Mouse (Mus musculus): ENCODE results near the gene Phpt1. TPM values are rescaled to one million over a fixed set of nuclear protein-coding genes. Genes with fewer than 3 reads are reported as not detected.
A peak's percentile ranks its signal among the peaks of the same experiment; 100 is the strongest.

The Phpt1 gene
- polyA plus RNA-seq, 1 experiment from 2014 or later = 169 TPM

DNA sequence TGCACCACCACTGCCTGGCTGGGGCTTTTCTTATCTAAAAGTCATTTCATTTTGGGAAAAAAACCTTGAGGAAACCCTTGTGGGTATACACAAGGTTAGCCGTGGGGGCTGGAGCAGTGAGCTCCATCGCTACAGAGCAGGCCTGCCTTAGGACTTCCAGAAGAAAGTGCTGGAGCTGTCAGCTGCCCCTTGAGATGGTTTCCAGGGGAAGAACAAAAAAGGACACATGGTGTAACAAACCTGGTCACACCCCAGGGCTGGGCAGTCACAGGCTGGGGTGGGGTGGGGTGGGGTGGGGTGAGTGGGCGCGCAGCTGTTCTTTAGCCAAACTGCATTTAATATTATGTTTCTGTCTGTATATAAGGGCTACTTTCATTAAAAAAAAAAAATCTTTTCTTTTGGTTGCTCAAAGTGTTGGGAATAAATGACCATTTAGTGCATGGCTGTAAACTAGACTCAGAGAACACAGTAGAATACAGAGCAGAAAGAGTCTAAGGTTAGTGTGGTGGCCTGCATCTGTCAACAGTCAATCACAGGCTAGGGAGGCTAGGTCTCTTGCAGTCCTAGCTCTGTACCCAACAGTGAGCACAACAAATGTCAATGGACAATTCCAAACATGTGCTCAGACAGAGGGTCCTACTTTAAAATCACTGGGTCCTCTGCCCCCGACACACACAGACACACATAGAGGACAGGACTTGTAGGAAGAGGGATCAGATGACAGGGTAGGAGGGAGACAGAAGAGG is 21.9 kb upstream of the Phpt1 start:
- Histone ChIP-seq H3K4me3 (no peak overlapping the region), H3K9me3 (no peaks in the 10 kb centered on the region), H3K27ac (no peak overlapping the region), H3K36me3 (peaks cover 93% of the 10 kb centered on the region), H3K4me2 (replicated peaks) (no peak overlapping the region), H3K9ac (no peak overlapping the region), H3K27me3 (replicated peaks) (no peaks in the 10 kb centered on the region), H3K4me1 (no peaks in the 10 kb centered on the region)
- ATAC-seq (ENCODE audit: low FRiP score, low read depth) = no peak
- 98% methylated on average over 5 of the region's 5 CpGs for WGBS

DNA sequence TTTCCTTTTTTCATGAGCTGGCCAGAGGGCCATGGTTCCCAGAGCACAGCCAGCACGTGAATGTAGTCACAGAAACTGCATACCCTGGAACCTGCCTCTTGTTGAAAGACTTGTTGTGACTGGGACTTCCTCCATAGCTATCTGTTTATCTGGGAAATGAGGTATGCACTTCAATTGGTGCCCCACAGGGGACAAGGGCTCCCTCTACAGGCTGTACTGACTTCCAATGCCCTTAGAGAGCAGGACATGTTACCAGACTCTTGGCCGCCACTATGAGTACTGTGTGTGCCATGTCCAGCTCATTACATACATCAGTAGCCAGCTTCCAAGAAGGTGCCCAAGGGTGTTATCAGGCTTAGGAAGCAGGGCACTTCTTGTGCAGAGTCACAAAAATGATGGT is 16.8 kb upstream of the Phpt1 start:
- Histone ChIP-seq H3K4me1 (no peaks in the 10 kb centered on the region), H3K27me3 (replicated peaks) (no peaks in the 10 kb centered on the region), H3K4me2 (replicated peaks) (no peak overlapping the region), H3K36me3 (peaks cover 90% of the 10 kb centered on the region), H3K9ac (no peak overlapping the region), H3K27ac (no peak overlapping the region), H3K4me3 (no peak overlapping the region), H3K9me3 (no peaks in the 10 kb centered on the region)
- ATAC-seq (ENCODE audit: low FRiP score, low read depth) = no peak
- WGBS = 88% methylated on average over 2 of the region's 2 CpGs

DNA sequence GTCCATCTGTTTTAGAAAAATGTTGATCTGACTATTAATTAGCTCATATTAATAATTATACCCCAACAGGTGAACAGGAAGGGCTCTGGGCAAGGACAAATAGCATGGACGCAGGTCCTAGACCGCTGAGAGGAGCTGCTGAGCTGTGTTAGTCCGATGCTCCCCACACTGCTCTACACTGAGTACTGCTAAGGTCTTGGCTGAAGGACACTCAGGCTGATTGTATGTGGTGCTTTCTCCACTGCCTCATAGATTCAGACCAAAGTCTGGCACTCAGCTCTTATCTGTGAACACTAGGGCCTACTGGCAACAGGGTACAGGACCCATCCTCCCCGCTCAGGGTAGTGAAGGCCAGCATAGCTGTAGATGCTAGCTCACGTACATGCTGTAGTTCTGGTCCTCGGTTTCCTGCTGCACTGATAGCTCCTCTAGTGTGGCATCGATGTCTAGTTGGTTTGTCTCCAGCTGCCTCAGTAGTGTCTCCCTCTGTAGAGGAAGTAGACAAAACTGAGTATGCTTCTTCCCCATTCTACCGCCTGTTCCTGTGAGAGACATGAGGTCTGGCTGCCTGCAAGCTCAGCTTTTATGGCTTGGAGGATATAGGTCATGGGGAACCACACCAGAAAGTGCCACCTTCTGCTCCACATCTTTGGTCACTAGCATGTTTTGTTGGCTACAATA is 13.3 kb upstream of the Phpt1 start:
- no peak overlapping the region for H3K4me2 ChIP-seq (replicated peaks)
- no peaks in the 10 kb centered on the region for H3K27me3 ChIP-seq (replicated peaks)
- no peak overlapping the region for H3K4me3 ChIP-seq
- H3K4me1 ChIP-seq = peaks cover 5% of the 10 kb centered on the region; the same call in 1 of the 2 replicates
- no peak overlapping the region for H3K27ac ChIP-seq
- no peak for ATAC-seq (ENCODE audit: low FRiP score, low read depth)
- WGBS = 96% methylated on average over 8 of the region's 8 CpGs
- H3K9ac ChIP-seq = no peak overlapping the region
- no peaks in the 10 kb centered on the region for H3K9me3 ChIP-seq
- peaks cover 92% of the 10 kb centered on the region for H3K36me3 ChIP-seq

DNA sequence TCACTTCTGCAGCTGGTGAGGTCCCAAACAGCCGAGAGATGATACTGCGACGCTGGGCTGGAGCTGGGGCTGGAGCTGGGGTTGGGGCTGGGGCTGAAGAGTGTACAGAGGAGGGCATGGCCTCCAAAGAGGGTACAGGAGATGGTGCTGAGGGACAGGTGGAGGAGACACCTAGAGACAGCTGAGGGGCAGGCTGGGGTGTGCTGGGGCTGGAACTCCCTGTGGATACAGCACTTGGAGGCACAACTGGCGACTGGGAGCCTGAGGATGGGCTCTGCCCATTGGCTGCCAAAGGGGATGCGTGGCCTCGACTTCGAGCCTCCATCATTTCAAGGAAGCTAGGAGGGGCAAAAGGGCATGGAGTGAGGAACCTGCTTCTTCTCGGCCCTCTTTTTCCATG is 12.3 kb upstream of the Phpt1 start:
- Histone ChIP-seq H3K4me1 (peaks cover 16% of the 10 kb centered on the region), H3K4me2 (replicated peaks) (no peak overlapping the region), H3K36me3 (peaks cover 85% of the 10 kb centered on the region), H3K9ac (no peak overlapping the region), H3K4me3 (no peak overlapping the region), H3K27me3 (replicated peaks) (no peaks in the 10 kb centered on the region), H3K9me3 (no peaks in the 10 kb centered on the region), H3K27ac (no peak overlapping the region)
- 90% methylated on average over 8 of the region's 8 CpGs for WGBS
- no peak for ATAC-seq (ENCODE audit: low FRiP score, low read depth)

DNA sequence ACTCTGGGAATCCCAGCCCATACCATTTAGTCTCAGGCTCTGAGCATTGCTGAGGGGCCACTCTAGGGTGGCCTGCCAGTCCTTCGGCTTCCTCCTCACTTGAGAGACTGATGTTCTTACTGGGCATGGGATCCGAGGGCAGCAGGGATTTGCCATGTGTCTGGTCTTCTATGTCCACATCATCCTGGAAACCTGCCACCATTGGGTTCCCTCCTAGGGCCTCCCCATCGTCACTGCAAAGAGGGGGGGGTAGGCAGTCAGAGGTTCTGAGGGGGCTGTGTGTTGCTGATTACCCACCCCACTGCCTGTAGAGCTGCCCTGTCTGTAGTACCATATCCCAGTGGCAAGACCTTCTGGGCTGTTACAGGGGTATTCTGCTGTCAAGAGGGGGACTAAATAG is 10.6 kb upstream of the Phpt1 start:
- H3K9me3 ChIP-seq = no peaks in the 10 kb centered on the region
- WGBS = 87% methylated on average over 3 of the region's 3 CpGs
- H3K27ac ChIP-seq = no peak overlapping the region
- H3K27me3 ChIP-seq (replicated peaks) = peaks cover 5% of the 10 kb centered on the region
- ATAC-seq (ENCODE audit: low FRiP score, low read depth) = no peak
- no peak overlapping the region for H3K4me2 ChIP-seq (replicated peaks)
- peaks cover 69% of the 10 kb centered on the region for H3K36me3 ChIP-seq
- no peak overlapping the region for H3K4me3 ChIP-seq
- H3K9ac ChIP-seq = no peak overlapping the region
- H3K4me1 ChIP-seq = peaks cover 31% of the 10 kb centered on the region

DNA sequence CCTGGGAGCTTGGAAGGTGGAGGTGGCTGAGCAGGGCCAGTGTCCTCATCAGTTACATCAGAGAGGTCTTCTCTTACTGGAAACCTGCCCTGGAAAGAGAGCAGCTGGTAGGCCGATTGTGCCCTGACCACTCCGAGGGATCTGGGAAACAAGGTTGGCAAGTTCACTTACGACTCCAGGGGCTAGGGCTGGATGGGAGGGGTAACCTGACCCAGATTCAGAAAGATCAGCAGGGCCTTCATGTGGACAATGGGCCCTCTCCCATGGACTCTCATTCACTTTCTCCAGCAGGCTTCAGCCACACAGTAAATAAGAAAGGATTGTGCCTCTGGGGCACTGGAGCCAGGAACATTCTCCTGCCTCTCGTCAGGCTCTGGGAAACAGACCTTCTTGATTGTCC is 9.8 kb upstream of the Phpt1 start:
- Histone ChIP-seq H3K9ac (no peak overlapping the region), H3K4me2 (replicated peaks) (no peak overlapping the region), H3K27me3 (replicated peaks) (peaks cover 13% of the 10 kb centered on the region), H3K9me3 (no peaks in the 10 kb centered on the region), H3K27ac (no peak overlapping the region), H3K4me3 (no peak overlapping the region), H3K4me1 (peaks cover 35% of the 10 kb centered on the region), H3K36me3 (peaks cover 62% of the 10 kb centered on the region)
- ATAC-seq (ENCODE audit: low FRiP score, low read depth) = no peak
- 86% methylated on average over 4 of the region's 4 CpGs for WGBS

DNA sequence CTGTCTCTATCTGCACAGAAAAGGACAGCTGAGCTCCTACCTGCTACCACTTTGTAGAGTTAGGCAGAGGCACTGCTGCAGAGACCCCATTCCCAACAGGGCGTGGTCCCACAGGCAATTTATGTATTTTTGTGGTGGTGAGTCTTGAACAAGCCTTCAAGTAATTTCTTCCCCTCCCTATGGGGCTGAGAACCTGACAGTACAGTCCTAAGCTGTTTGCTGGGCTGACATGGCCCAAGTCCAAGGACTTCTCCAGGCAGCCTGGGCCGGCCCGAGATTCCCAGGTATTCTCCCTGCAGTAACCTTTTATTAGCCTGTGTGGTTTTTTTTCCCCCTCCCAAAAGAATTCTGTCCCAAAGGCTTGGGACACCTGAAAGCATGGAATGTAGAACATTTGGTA is 9.1 kb upstream of the Phpt1 start:
- Histone ChIP-seq H3K4me3 (no peak overlapping the region), H3K27ac (no peak overlapping the region), H3K9me3 (no peaks in the 10 kb centered on the region), H3K9ac (no peak overlapping the region), H3K4me2 (replicated peaks) (no peak overlapping the region), H3K4me1 (peaks cover 42% of the 10 kb centered on the region), H3K27me3 (replicated peaks) (peaks cover 20% of the 10 kb centered on the region), H3K36me3 (peaks cover 57% of the 10 kb centered on the region)
- no peak for ATAC-seq (ENCODE audit: low FRiP score, low read depth)
- WGBS = 92% methylated on average over 3 of the region's 3 CpGs

DNA sequence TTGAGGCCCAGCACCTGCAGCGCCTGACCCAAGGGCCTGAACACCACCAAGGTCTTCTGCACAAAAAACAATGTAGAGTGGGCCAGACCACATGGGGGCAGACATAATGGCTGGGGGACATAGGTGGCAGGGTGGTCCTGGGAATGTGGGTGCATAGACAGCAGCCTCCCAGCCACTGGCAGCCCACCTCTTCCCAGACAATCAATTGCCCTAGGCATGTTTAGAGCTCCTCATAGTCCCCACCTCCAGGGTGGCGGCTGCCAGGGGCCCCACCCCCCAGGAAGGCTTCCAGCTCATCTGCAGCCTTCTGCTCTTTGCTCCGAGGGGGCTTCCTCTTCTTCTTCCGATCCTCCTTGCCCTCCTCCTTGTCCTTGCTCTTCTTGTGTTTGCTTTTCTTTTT is 8.5 kb upstream of the Phpt1 start:
- H3K27ac ChIP-seq = no peak overlapping the region

DNA sequence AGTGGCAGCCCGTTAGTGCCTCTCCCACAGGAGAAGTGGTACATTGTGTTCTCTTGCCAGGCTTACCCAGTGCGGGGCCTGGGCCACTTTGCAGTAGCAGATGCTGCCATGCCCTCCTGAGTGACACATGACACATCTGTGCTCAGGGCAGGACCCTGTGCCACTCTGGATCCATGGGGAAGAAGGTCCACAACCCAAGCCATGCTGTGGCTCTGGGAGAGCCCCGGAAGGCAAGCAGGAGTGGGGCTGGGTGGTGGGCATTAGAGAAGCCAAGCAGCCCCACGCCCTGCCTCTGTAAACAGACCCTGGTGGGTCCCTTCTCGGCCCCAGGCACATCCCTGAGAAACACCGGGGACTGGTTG is 8.1 kb upstream of the Phpt1 start:
- H3K9ac ChIP-seq = no peak overlapping the region
- no peaks in the 10 kb centered on the region for H3K9me3 ChIP-seq
- no peak overlapping the region for H3K27ac ChIP-seq
- WGBS = 79% methylated on average over 6 of the region's 6 CpGs
- ATAC-seq (ENCODE audit: low FRiP score, low read depth) = 0 out of 2 replicates have a peak, but pooled peaks have one; percentile 8
- peaks cover 30% of the 10 kb centered on the region for H3K27me3 ChIP-seq (replicated peaks)
- H3K4me3 ChIP-seq = no peak overlapping the region
- H3K4me2 ChIP-seq (replicated peaks) = no peak overlapping the region; the same call in 1 of the 2 replicates
- peaks cover 49% of the 10 kb centered on the region for H3K36me3 ChIP-seq
- peaks cover 51% of the 10 kb centered on the region for H3K4me1 ChIP-seq

More for the DNA sequence above, 8.5 kb upstream of the Phpt1 start:
- peaks cover 53% of the 10 kb centered on the region for H3K36me3 ChIP-seq
- H3K27me3 ChIP-seq (replicated peaks) = peaks cover 26% of the 10 kb centered on the region
- peaks cover 47% of the 10 kb centered on the region for H3K4me1 ChIP-seq
- WGBS = 77% methylated on average over 4 of the region's 4 CpGs
- H3K4me3 ChIP-seq = no peak overlapping the region
- H3K9me3 ChIP-seq = no peaks in the 10 kb centered on the region
- no peak overlapping the region for H3K9ac ChIP-seq
- H3K4me2 ChIP-seq (replicated peaks) = no peak overlapping the region
- ATAC-seq (ENCODE audit: low FRiP score, low read depth) = no peak

DNA sequence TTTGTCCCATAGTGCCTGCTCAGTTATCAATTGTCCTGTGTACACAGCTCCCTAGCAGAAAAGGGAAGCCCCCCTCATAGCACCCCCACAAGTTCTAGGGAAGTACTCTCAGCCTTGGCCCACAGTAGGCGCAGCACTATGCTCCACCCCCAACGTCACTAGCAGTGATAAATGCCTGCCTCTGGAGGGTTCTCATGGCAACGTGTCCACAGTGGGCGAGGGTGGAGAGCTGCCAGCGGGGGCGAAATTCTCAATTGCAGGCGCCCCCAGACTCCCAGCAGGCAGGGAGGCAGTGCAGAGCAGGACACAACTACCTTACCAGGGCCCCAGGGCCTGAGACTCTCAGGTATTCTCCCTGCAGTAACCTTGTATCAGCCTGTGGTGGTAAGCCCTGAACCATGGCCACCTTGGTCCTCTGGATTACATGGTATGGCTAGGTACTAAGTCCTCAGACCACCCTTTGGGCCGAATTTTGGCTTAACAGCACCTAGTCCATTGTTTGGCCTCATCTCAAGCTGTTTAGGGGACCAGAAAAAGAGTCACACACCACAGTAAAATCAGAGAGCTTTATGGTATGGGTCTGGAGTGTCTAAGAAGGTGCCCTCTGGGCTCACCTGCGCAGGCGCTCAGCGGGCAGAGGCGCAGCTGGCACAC is 7.6 kb upstream of the Phpt1 start:
- Histone ChIP-seq H3K4me1 (peaks cover 57% of the 10 kb centered on the region), H3K9me3 (no peaks in the 10 kb centered on the region), H3K4me2 (replicated peaks) (peak overlapping the region; percentile 60), H3K9ac (no peak overlapping the region), H3K27me3 (replicated peaks) (peaks cover 36% of the 10 kb centered on the region), H3K4me3 (no peak overlapping the region), H3K36me3 (peaks cover 44% of the 10 kb centered on the region), H3K27ac (no peak overlapping the region; the same call in 1 of the 2 replicates)
- 0 out of 2 replicates have a peak, but pooled peaks have one; percentile 28 for ATAC-seq (ENCODE audit: low FRiP score, low read depth)
- 45% methylated on average over 12 of the region's 12 CpGs for WGBS

DNA sequence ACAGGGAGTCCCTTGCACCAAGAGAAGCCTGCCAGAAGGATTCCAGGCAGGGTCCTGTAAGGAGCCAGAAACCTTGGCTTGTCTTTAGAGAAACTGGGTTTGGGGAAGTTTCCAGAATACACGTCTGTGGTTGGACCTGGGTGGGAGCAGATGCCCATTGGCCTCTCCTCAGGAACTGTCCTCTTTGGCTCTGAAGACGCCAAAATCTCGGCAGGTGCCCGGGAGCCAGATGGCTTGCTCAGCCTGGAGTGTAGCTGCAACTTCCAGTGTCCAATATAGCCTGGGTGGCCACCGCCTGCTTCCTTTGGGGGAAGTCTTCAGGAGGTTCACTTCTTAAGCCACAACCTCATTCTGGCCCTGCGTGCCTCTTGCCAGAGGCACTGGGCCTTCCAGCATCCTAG is 6.9 kb upstream of the Phpt1 start:
- H3K9ac ChIP-seq = no peak overlapping the region
- H3K9me3 ChIP-seq = no peaks in the 10 kb centered on the region
- H3K4me1 ChIP-seq = peaks cover 62% of the 10 kb centered on the region
- 41% methylated on average over 6 of the region's 6 CpGs for WGBS
- no peak; the same call in 1 of the 2 replicates for ATAC-seq (ENCODE audit: low FRiP score, low read depth)
- H3K4me3 ChIP-seq = no peak overlapping the region
- peak overlapping the region; percentile 60 for H3K4me2 ChIP-seq (replicated peaks)
- H3K36me3 ChIP-seq = peaks cover 37% of the 10 kb centered on the region
- H3K27ac ChIP-seq = no peak overlapping the region
- peaks cover 42% of the 10 kb centered on the region for H3K27me3 ChIP-seq (replicated peaks)

DNA sequence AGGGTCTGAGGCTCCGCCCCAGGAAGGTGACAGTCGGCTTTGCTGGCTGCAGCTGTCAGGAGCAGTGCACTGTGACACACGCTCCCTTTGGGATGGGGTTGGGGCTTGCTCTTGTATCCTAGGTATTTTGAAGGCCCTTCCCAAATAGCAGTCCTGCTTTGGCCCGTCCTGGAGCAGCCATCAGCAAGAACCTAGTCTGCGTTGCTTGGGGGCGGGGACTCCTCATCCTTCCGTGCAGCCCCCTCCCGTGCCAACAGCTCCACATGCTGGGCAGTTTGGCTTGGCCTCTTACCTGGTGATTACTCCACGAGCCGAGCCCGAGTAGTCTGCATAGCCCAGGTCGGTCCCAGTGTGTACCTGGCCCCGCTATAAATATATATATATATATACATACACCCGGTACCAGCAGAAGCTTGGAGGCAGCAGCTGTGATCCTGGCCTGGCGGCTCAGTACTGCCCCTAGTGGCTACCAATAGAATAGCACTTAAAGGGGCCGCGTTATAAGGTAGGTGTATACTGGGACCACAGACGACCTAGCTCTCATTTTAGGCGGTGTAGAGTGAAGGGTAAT is 6.4 kb upstream of the Phpt1 start, which contains the start of gene Ajm1:
Ajm1 (minus strand) TSS at position 464 of the 571 bp plus-strand sequence.
- Histone ChIP-seq H3K9me3 (no peaks in the 10 kb centered on the region), H3K27ac (no peak within 1 kb of the TSS; the same call in 1 of the 2 replicates), H3K9ac (peak within 1 kb of the TSS; percentile 44; the same call in 1 of the 2 replicates), H3K27me3 (replicated peaks) (peaks cover 48% of the 10 kb centered on the region), H3K36me3 (peaks cover 32% of the 10 kb centered on the region), H3K4me2 (replicated peaks) (peak within 1 kb of the TSS; percentile 60), H3K4me3 (peak within 1 kb of the TSS; percentile 35), H3K4me1 (peaks cover 62% of the 10 kb centered on the region)
- peak; percentile 56 for ATAC-seq (ENCODE audit: low FRiP score, low read depth)
- WGBS = 7% methylated on average over 19 of the region's 19 CpGs
